8 mouse cellular contexts compared by ENCODE assay signal in genomic region chr2:52262149-52262548, GRCm38 (mm10).
DNase-seq lines count a peak whose midpoint lies in the region; ATAC-seq and TF ChIP-seq lines count a peak whose summit lies in the region.

No protein-coding gene starts in this region.

- no peaks in the 10 kb centered on the region for H3K79me2 ChIP-seq in CH12.LX (replicated peaks; ENCODE audit: control insufficient read depth, extremely low read depth, insufficient read depth, poor library complexity, severe bottlenecking)

- 27% methylated on average over 2 of the region's 2 CpGs for WGBS in intestine, postnatal 0 days
- WGBS in intestine, embryonic 16.5 days = 41% methylated on average over 2 of the region's 2 CpGs

- no peaks in the 10 kb centered on the region for H3K27me3 ChIP-seq in intestine, postnatal 0 days (replicated peaks; ENCODE audit: control insufficient read depth, insufficient read depth, low read length)
- H3K27me3 ChIP-seq in intestine, embryonic 16.5 days (replicated peaks; ENCODE audit: control insufficient read depth, insufficient read depth, low read length) = no peaks in the 10 kb centered on the region
- H3K27me3 ChIP-seq in CH12.LX (replicated peaks) = no peaks in the 10 kb centered on the region

- TF ChIP-seq CTCF in intestine, postnatal 0 days (IDR thresholded peaks at IDR 0.05; ENCODE audit: low read depth) = peak; percentile 87
- TF ChIP-seq CTCF in CH12.LX (conservative IDR thresholded peaks at IDR 0.05 in 1 of 2, IDR thresholded peaks at IDR 0.05 in 1 of 2; ENCODE audit: low read depth in 2 of 2, low read length in 2 of 2) = peak; percentile 37 to 87; a peak in 3 of 4 replicates

- TF ChIP-seq EP300 in CH12.LX (IDR thresholded peaks at IDR 0.05; ENCODE audit: low read length) = no peak

- no peaks in the 10 kb centered on the region for H3K9me3 ChIP-seq in intestine, postnatal 0 days (ENCODE audit: control insufficient read depth)
- H3K9me3 ChIP-seq in intestine, embryonic 16.5 days (ENCODE audit: control insufficient read depth, low read length) = no peaks in the 10 kb centered on the region
- no peaks in the 10 kb centered on the region for H3K9me3 ChIP-seq in CH12.LX (replicated peaks; ENCODE audit: low read length)

- peak; percentile 24 for DNase-seq in CH12.LX (ENCODE audit: extremely low read depth)
- peak; percentile 14 to 18 for DNase-seq in layer of hippocampus, adult 8-10 months (ENCODE audit: low spot score in 2 of 2)
- peak; percentile 37 for DNase-seq in mesoderm, embryonic 11.5 days (ENCODE audit: low read depth, low spot score)

- H3K4me3 ChIP-seq in intestine, postnatal 0 days (ENCODE audit: low read depth, low read length) = no peak overlapping the region
- no peak overlapping the region for H3K4me3 ChIP-seq in intestine, embryonic 16.5 days (ENCODE audit: low read length)
- H3K4me3 ChIP-seq in CH12.LX (replicated peaks in 1 of 3; ENCODE audit: low read depth in 2 of 3, low read length in 2 of 3, poor library complexity in 1 of 3) = no peak overlapping the region

- TF ChIP-seq POLR2A in CH12.LX (IDR thresholded peaks at IDR 0.05; ENCODE audit: low read depth, low read length) = no peak

- ATAC-seq in intestine, postnatal 0 days = no peak
- ATAC-seq in intestine, embryonic 16.5 days = no peak
- peak; percentile 89 for ATAC-seq in cerebellum, adult (ENCODE audit: insufficient number of reproducible peaks, low FRiP score, low TSS enrichment)
- peak; percentile 97 for ATAC-seq in frontal cortex, adult (ENCODE audit: low TSS enrichment)
- no peak for ATAC-seq in erythroid progenitor cell, adult 5-6 weeks (replicated peaks; ENCODE audit: low FRiP score, poor library complexity, severe bottlenecking)

- H3K9ac ChIP-seq in intestine, postnatal 0 days (ENCODE audit: low read depth, low read length) = no peak overlapping the region
- H3K9ac ChIP-seq in intestine, embryonic 16.5 days (ENCODE audit: low read depth, low read length) = no peak overlapping the region
- no peak overlapping the region for H3K9ac ChIP-seq in CH12.LX (ENCODE audit: insufficient read depth, low read depth)

- no peaks in the 10 kb centered on the region for H3K4me1 ChIP-seq in intestine, postnatal 0 days (replicated peaks; ENCODE audit: control insufficient read depth, insufficient read depth, low read length)
- H3K4me1 ChIP-seq in intestine, embryonic 16.5 days (ENCODE audit: control insufficient read depth, insufficient read depth, low read length) = no peaks in the 10 kb centered on the region
- H3K4me1 ChIP-seq in CH12.LX (ENCODE audit: control insufficient read depth in 1 of 2, insufficient read depth in 2 of 2) = no peaks in the 10 kb centered on the region

- no peak overlapping the region for H3K4me2 ChIP-seq in intestine, postnatal 0 days (replicated peaks; ENCODE audit: low read depth)
- H3K4me2 ChIP-seq in intestine, embryonic 16.5 days (ENCODE audit: low read depth, low read length) = no peak overlapping the region
- no peak overlapping the region for H3K4me2 ChIP-seq in CH12.LX (ENCODE audit: insufficient read depth, low read depth, poor library complexity, severe bottlenecking)

- in situ Hi-C loops in CH12.LX (cut with MboI; ENCODE audit: low pct_ligation_motif_present, low pct_unique_long_range_greater_than_20kb, low sequenced_read_pairs) = no loop called here

- H3K27ac ChIP-seq in intestine, postnatal 0 days (ENCODE audit: low read depth, low read length) = no peak overlapping the region
- no peak overlapping the region for H3K27ac ChIP-seq in intestine, embryonic 16.5 days (ENCODE audit: low read length)
- no peak overlapping the region for H3K27ac ChIP-seq in CH12.LX (ENCODE audit: insufficient read depth, low read depth)

- peak; percentile 90 for TF ChIP-seq RAD21 in CH12.LX (IDR thresholded peaks at IDR 0.05; ENCODE audit: low read depth, low read length)

- dilution Hi-C loops in CH12.LX (cut with MboI; ENCODE audit: extremely low pct_ligation_motif_present, extremely low pct_unique_long_range_greater_than_20kb, low sequenced_read_pairs) = no loop called here

- no peaks in the 10 kb centered on the region for H3K36me3 ChIP-seq in intestine, postnatal 0 days (ENCODE audit: control insufficient read depth, insufficient read depth)
- H3K36me3 ChIP-seq in intestine, embryonic 16.5 days (ENCODE audit: control insufficient read depth, insufficient read depth, low read length) = no peaks in the 10 kb centered on the region
- no peaks in the 10 kb centered on the region for H3K36me3 ChIP-seq in CH12.LX (replicated peaks in 1 of 2; ENCODE audit: control insufficient read depth in 1 of 2, insufficient read depth in 1 of 2, low read length in 1 of 2)

TF ChIP-seq in CH12.LX, 34 proteins besides CTCF, POLR2A, EP300 and RAD21:
- TF ChIP-seq ZKSCAN1 (IDR thresholded peaks at IDR 0.05; ENCODE audit: borderline replicate concordance, low read depth, low read length) (no peak), PAX5 (IDR thresholded peaks at IDR 0.05; ENCODE audit: low read length) (no peak), SMC3 (IDR thresholded peaks at IDR 0.05; ENCODE audit: low read depth, low read length) (peak; percentile 69)
TF ChIP-seq in CH12.LX: peak in this region for 1.

Comparison
In these comparisons a context has a peak if more than half of its experiments do, and no peak if none do; other contexts are left out.
1. ATAC-seq: peak in cerebellum, adult (single experiment) and frontal cortex, adult (single experiment); none in intestine, postnatal 0 days (single experiment), intestine, embryonic 16.5 days (single experiment) and erythroid progenitor cell, adult 5-6 weeks (single experiment).
2. Peak in every context shown above with its lines, with median percentiles within 50 percentile points of each other: DNase-seq.